In the genomic region with DNA sequence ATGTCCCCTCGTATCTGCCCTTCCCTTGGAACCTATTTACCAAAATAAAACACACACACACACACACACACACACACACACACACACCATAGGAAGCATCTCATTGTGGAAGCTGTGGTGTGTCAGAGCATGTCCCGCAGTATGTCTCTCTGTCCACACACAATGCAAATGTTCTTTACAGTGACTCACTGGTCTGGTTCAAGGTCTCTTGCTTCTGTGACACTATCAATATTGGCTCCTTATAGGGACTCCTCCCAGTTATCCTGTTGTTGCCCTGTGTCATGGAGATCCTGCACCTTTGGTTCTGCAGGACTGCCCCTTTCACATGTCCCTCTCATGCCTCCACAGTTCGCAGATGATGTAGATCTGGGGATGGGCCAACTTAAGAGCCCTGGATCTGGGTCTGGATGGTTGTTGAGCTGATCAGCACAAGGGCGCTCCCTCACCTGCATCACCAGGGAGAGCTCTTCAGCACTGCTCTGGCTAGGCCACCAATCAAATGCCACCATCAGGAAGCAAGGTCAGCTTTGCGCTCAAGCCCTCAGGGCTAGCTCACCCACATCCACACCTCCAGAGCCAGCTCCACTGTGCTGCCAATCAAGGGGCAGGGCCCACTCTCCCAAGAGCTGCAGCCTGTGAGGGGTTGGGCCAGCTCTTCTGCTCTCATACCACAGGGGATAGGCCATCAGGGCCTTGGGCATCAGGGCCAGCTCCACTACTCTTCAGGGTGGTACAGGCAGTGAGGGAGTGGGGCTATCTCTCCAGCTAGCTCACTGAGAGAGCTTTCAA, we compare ENCODE assay signal across 22 mouse cellular contexts. TPM values are rescaled to one million over a fixed set of nuclear protein-coding genes. Genes with fewer than 3 reads are reported as not detected.
A peak's percentile ranks its signal among the peaks of the same experiment; 100 is the strongest.
DNase-seq lines count a peak whose midpoint lies in the region; ATAC-seq lines count a peak whose summit lies in the region.
"Had no signal": no experiment of that assay in that cellular context is flagged by ENCODE, and none has a peak within 500 bp of the region (broad histone marks: within the 10 kb centered on the region; RNA-seq: fewer than 3 reads in every experiment).

No protein-coding gene starts in this region.

- no peaks in the 10 kb centered on the region for H3K4me1 ChIP-seq in hindbrain, embryonic 12.5 days
- no peaks in the 10 kb centered on the region for H3K4me1 ChIP-seq in hindbrain, embryonic 16.5 days (ENCODE audit: control insufficient read depth, insufficient read depth, low read depth, low read length)
- peaks cover 4% of the 10 kb centered on the region for H3K4me1 ChIP-seq in lung, embryonic 16.5 days (replicated peaks; ENCODE audit: control insufficient read depth, insufficient read depth, low read length)
- H3K4me1 ChIP-seq in intestine, embryonic 15.5 days (replicated peaks), result no peaks in the 10 kb centered on the region
- no peaks in the 10 kb centered on the region for H3K4me1 ChIP-seq in stomach, embryonic 15.5 days
- H3K4me1 ChIP-seq in limb, embryonic 10.5 days, result peaks cover 6% of the 10 kb centered on the region; the same call in 1 of the 2 replicates
- H3K4me1 ChIP-seq: forebrain, embryonic 13.5 days; megakaryocyte, embryonic 14.5 days; neural tube, embryonic 12.5 days had no signal

- H3K9ac ChIP-seq in hindbrain, embryonic 12.5 days, result no peak overlapping the region
- H3K9ac ChIP-seq in hindbrain, embryonic 16.5 days (ENCODE audit: low read depth, low read length), result no peak overlapping the region
- no peak overlapping the region for H3K9ac ChIP-seq in lung, embryonic 16.5 days (ENCODE audit: low read length)
- no peak overlapping the region for H3K9ac ChIP-seq in intestine, embryonic 15.5 days
- no peak overlapping the region for H3K9ac ChIP-seq in stomach, embryonic 15.5 days
- H3K9ac ChIP-seq: forebrain, embryonic 13.5 days; heart, embryonic 15.5 days; neural tube, embryonic 12.5 days had no signal

- 0 out of 2 replicates have a peak, but pooled peaks have one; percentile 29 for ATAC-seq in hindbrain, embryonic 12.5 days (ENCODE audit: low FRiP score)
- ATAC-seq in hindbrain, embryonic 16.5 days, result no peak
- peak; percentile 59 for ATAC-seq in lung, embryonic 16.5 days (ENCODE audit: low read depth)
- ATAC-seq in intestine, embryonic 15.5 days, result peak; percentile 51; the same call in 1 of the 2 replicates
- ATAC-seq in stomach, embryonic 15.5 days (ENCODE audit: insufficient read depth, low FRiP score, low read depth), result peak; percentile 56
- ATAC-seq: forebrain, embryonic 13.5 days; inflammation-experienced regulatory T-cells, adult 6 months had no signal

- H3K27ac ChIP-seq in hindbrain, embryonic 12.5 days, result no peak overlapping the region
- H3K27ac ChIP-seq in hindbrain, embryonic 16.5 days (ENCODE audit: low read depth, low read length), result no peak overlapping the region
- H3K27ac ChIP-seq in lung, embryonic 16.5 days (ENCODE audit: low read length), result no peak overlapping the region
- H3K27ac ChIP-seq in intestine, embryonic 15.5 days, result no peak overlapping the region
- H3K27ac ChIP-seq in stomach, embryonic 15.5 days, result no peak overlapping the region
- H3K27ac ChIP-seq in limb, embryonic 10.5 days, result no peak overlapping the region
- H3K27ac ChIP-seq: forebrain, embryonic 13.5 days; heart, adult 2 months; heart, embryonic 15.5 days; neural tube, embryonic 12.5 days had no signal

- no peak overlapping the region for H3K4me2 ChIP-seq in hindbrain, embryonic 12.5 days (replicated peaks)
- no peak overlapping the region for H3K4me2 ChIP-seq in hindbrain, embryonic 16.5 days (ENCODE audit: low read length)
- H3K4me2 ChIP-seq in lung, embryonic 16.5 days (ENCODE audit: low read depth, low read length), result no peak overlapping the region
- no peak overlapping the region for H3K4me2 ChIP-seq in intestine, embryonic 15.5 days (replicated peaks)
- no peak overlapping the region for H3K4me2 ChIP-seq in stomach, embryonic 15.5 days
- H3K4me2 ChIP-seq: forebrain, embryonic 13.5 days; heart, embryonic 15.5 days; neural tube, embryonic 12.5 days had no signal

- no peak overlapping the region for H3K4me3 ChIP-seq in hindbrain, embryonic 12.5 days
- no peak overlapping the region for H3K4me3 ChIP-seq in hindbrain, embryonic 16.5 days (ENCODE audit: low read length)
- no peak overlapping the region for H3K4me3 ChIP-seq in lung, embryonic 16.5 days (ENCODE audit: low read length)
- no peak overlapping the region for H3K4me3 ChIP-seq in intestine, embryonic 15.5 days (replicated peaks)
- no peak overlapping the region for H3K4me3 ChIP-seq in stomach, embryonic 15.5 days (replicated peaks)
- H3K4me3 ChIP-seq in limb, embryonic 10.5 days, result no peak overlapping the region
- H3K4me3 ChIP-seq: erythroblast, embryonic 14.5 days; forebrain, embryonic 13.5 days; heart, adult 2 months; heart, embryonic 15.5 days; megakaryocyte, embryonic 14.5 days; neural tube, embryonic 12.5 days had no signal

- no peaks in the 10 kb centered on the region for H3K36me3 ChIP-seq in hindbrain, embryonic 12.5 days
- no peaks in the 10 kb centered on the region for H3K36me3 ChIP-seq in hindbrain, embryonic 16.5 days (ENCODE audit: control insufficient read depth, insufficient read depth, low read length)
- no peaks in the 10 kb centered on the region for H3K36me3 ChIP-seq in lung, embryonic 16.5 days (ENCODE audit: control insufficient read depth, insufficient read depth, low read length)
- no peaks in the 10 kb centered on the region for H3K36me3 ChIP-seq in intestine, embryonic 15.5 days
- H3K36me3 ChIP-seq in stomach, embryonic 15.5 days, result no peaks in the 10 kb centered on the region
- no peaks in the 10 kb centered on the region for H3K36me3 ChIP-seq in limb, embryonic 10.5 days
- H3K36me3 ChIP-seq: heart, embryonic 15.5 days; neural tube, embryonic 12.5 days had no signal

- 77% methylated on average over 5 of the region's 5 CpGs for WGBS in hindbrain, embryonic 12.5 days
- 85% methylated on average over 5 of the region's 5 CpGs for WGBS in hindbrain, embryonic 16.5 days
- 72% methylated on average over 5 of the region's 5 CpGs for WGBS in lung, embryonic 16.5 days
- WGBS in intestine, embryonic 15.5 days, result 77% methylated on average over 5 of the region's 5 CpGs
- WGBS in stomach, embryonic 15.5 days, result 78% methylated on average over 5 of the region's 5 CpGs
- WGBS in limb, embryonic 10.5 days, result 81% methylated on average over 5 of the region's 5 CpGs

- no peaks in the 10 kb centered on the region for H3K27me3 ChIP-seq in hindbrain, embryonic 12.5 days
- no peaks in the 10 kb centered on the region for H3K27me3 ChIP-seq in hindbrain, embryonic 16.5 days (replicated peaks; ENCODE audit: control insufficient read depth, insufficient read depth, low read length)
- H3K27me3 ChIP-seq in lung, embryonic 16.5 days (ENCODE audit: control insufficient read depth, insufficient read depth, low read depth, low read length), result no peaks in the 10 kb centered on the region
- H3K27me3 ChIP-seq in intestine, embryonic 15.5 days (replicated peaks), result no peaks in the 10 kb centered on the region
- H3K27me3 ChIP-seq in stomach, embryonic 15.5 days (replicated peaks), result no peaks in the 10 kb centered on the region
- no peaks in the 10 kb centered on the region for H3K27me3 ChIP-seq in limb, embryonic 10.5 days (ENCODE audit: low read depth, poor library complexity, severe bottlenecking)
- H3K27me3 ChIP-seq: forebrain, embryonic 13.5 days; heart, embryonic 15.5 days; neural tube, embryonic 12.5 days had no signal

- no peaks in the 10 kb centered on the region for H3K9me3 ChIP-seq in hindbrain, embryonic 12.5 days (replicated peaks)
- H3K9me3 ChIP-seq in hindbrain, embryonic 16.5 days (ENCODE audit: control insufficient read depth, low read length), result no peaks in the 10 kb centered on the region
- no peaks in the 10 kb centered on the region for H3K9me3 ChIP-seq in lung, embryonic 16.5 days (ENCODE audit: control insufficient read depth, low read length)
- no peaks in the 10 kb centered on the region for H3K9me3 ChIP-seq in intestine, embryonic 15.5 days
- H3K9me3 ChIP-seq in stomach, embryonic 15.5 days, result no peaks in the 10 kb centered on the region
- H3K9me3 ChIP-seq in limb, embryonic 10.5 days (replicated peaks), result no peaks in the 10 kb centered on the region
- H3K9me3 ChIP-seq: forebrain, embryonic 13.5 days; heart, embryonic 15.5 days; megakaryocyte, embryonic 14.5 days; neural tube, embryonic 12.5 days had no signal

- no peak for DNase-seq in lung, postnatal 36 days
- no peak for DNase-seq in limb, embryonic 10.5 days (ENCODE audit: low spot score)
- DNase-seq: B cell, adult 2 months; cerebellum, adult 2 months; gastrocnemius, postnatal 10 days; heart, adult 2 months; kidney, postnatal 25 days; liver; lung, adult 2 months; right cerebral cortex, adult 18-20 months; thymus, adult 2 months had no signal

RNA-seq across cellular contexts. Expression of gene Cxadr, which starts 21.0 kb away (rescaled TPM):
- 112 and 118 TPM in 2 replicates for polyA plus RNA-seq in hindbrain, embryonic 12.5 days (2016; fragmentation: Nextera tagmentation; extraction: Ambion mirVana)
- polyA plus RNA-seq in hindbrain, embryonic 16.5 days (2015; fragmentation: Nextera tagmentation; extraction: Ambion mirVana), result 144 and 156 TPM in 2 replicates
- 35.3 and 35.7 TPM in 2 replicates for polyA plus RNA-seq in lung, embryonic 16.5 days (2015; fragmentation: Nextera tagmentation; extraction: Ambion mirVana)
- polyA plus RNA-seq in intestine, embryonic 15.5 days (2015; fragmentation: Nextera tagmentation; extraction: Ambion mirVana), result 50.6 and 53.7 TPM in 2 replicates
- polyA plus RNA-seq in stomach, embryonic 15.5 days (2015; fragmentation: Nextera tagmentation; extraction: Ambion mirVana), result 59.0 and 68.1 TPM in 2 replicates
- polyA plus RNA-seq in limb, embryonic 10.5 days (2016; fragmentation: Nextera tagmentation; extraction: Ambion mirVana), result 19.6 and 29.4 TPM in 2 replicates
- polyA plus RNA-seq: erythroblast, embryonic 14.5 days had no signal
